In genomic region chr9:52107161-52107560, GRCm38 (mm10) we compare ENCODE assay signal across 29 mouse cellular contexts.
"Had no signal": no experiment of that assay in that cellular context is flagged by ENCODE, and none has a peak within 500 bp of the region (broad histone marks: within the 10 kb centered on the region; RNA-seq: fewer than 3 reads in every experiment).

No protein-coding gene starts in this region.

- H3K36me3 ChIP-seq: limb, embryonic 10.5 days; limb, embryonic 12.5 days; limb, embryonic 15.5 days; liver, embryonic 12.5 days; liver, embryonic 13.5 days; liver, embryonic 15.5 days; lung, embryonic 15.5 days; midbrain, embryonic 15.5 days had no signal

- H3K4me1 ChIP-seq: lung, embryonic 15.5 days; midbrain, embryonic 15.5 days; neural tube, embryonic 12.5 days had no signal

- DNase-seq: left cerebral cortex, postnatal 4 days; liver; liver, embryonic 13.5 days; liver, postnatal 0 days; lung, adult 18-20 months; lung, postnatal 10 days; lung, postnatal 14 days; lung, postnatal 36 days had no signal

- H3K4me2 ChIP-seq: limb, embryonic 12.5 days; limb, embryonic 13.5 days; limb, embryonic 15.5 days; liver, embryonic 11.5 days; liver, embryonic 12.5 days; liver, embryonic 13.5 days; liver, embryonic 15.5 days; lung, embryonic 14.5 days; lung, embryonic 15.5 days; midbrain, embryonic 11.5 days; midbrain, embryonic 12.5 days; midbrain, embryonic 15.5 days; neural tube, embryonic 12.5 days had no signal

- H3K27me3 ChIP-seq: limb, embryonic 12.5 days; limb, embryonic 13.5 days; limb, embryonic 15.5 days; liver, embryonic 12.5 days; liver, embryonic 13.5 days; liver, embryonic 15.5 days; lung, embryonic 15.5 days; megakaryocyte, embryonic 14.5 days; midbrain, embryonic 12.5 days; midbrain, embryonic 15.5 days; neural tube, embryonic 12.5 days had no signal

- H3K9me3 ChIP-seq: limb, embryonic 10.5 days; limb, embryonic 12.5 days; limb, embryonic 13.5 days; limb, embryonic 15.5 days; liver, embryonic 12.5 days; liver, embryonic 13.5 days; liver, embryonic 15.5 days; lung, embryonic 15.5 days; megakaryocyte, embryonic 14.5 days; midbrain, embryonic 10.5 days; midbrain, embryonic 12.5 days; midbrain, embryonic 15.5 days; neural tube, embryonic 12.5 days had no signal

- ATAC-seq: liver, embryonic 12.5 days; liver, postnatal 0 days; lung, postnatal 0 days; midbrain, embryonic 15.5 days; midbrain, embryonic 16.5 days had no signal

- H3K27ac ChIP-seq: left cerebral cortex, adult 2 months; limb, embryonic 10.5 days; limb, embryonic 12.5 days; limb, embryonic 13.5 days; limb, embryonic 15.5 days; liver, embryonic 12.5 days; liver, embryonic 13.5 days; liver, embryonic 14.5 days; liver, embryonic 15.5 days; lung, embryonic 15.5 days; macrophage; midbrain, embryonic 10.5 days; midbrain, embryonic 12.5 days; midbrain, embryonic 15.5 days; neural tube, embryonic 12.5 days had no signal

- H3K9ac ChIP-seq: limb, embryonic 12.5 days; limb, embryonic 13.5 days; limb, embryonic 15.5 days; liver, embryonic 12.5 days; liver, embryonic 13.5 days; liver, embryonic 14.5 days; liver, embryonic 15.5 days; liver, postnatal 0 days; lung, embryonic 14.5 days; lung, embryonic 15.5 days; midbrain, embryonic 12.5 days; midbrain, embryonic 15.5 days; neural tube, embryonic 12.5 days had no signal

- H3K4me3 ChIP-seq: left cerebral cortex, adult 2 months; limb, embryonic 10.5 days; limb, embryonic 12.5 days; limb, embryonic 13.5 days; limb, embryonic 15.5 days; liver, embryonic 12.5 days; liver, embryonic 13.5 days; liver, embryonic 15.5 days; lung, embryonic 15.5 days; megakaryocyte, embryonic 14.5 days; midbrain, embryonic 10.5 days; midbrain, embryonic 12.5 days; midbrain, embryonic 15.5 days; myocyte; neural tube, embryonic 12.5 days had no signal
